Mouse (Mus musculus) heart, postnatal 25 days (tissue): ENCODE results near the gene Krt20. TPM values are rescaled to one million over a fixed set of nuclear protein-coding genes. Genes with fewer than 3 reads are reported as not detected.

Source experiments
- DNase-seq: peaks from one replicate; pipeline ENCODE4 v3.0.0; 2022; ENCODE audit warnings: low spot score
- intact Hi-C: fragments of 180-260 bp; cut with DNase I; formaldehyde crosslinking; loops from one replicate; pipeline ENCODE4 v1.15.1; 2025
- total RNA-seq, 2 experiments: library from RNA; stranded (reverse); gene quantifications; 2 replicates each; pipeline ENCODE4 v1.2.3; 2021

Gene Krt20
- not detected for total RNA-seq

- intact Hi-C loops = no loop called here
- DNase-seq = no peak
Measured at GRCm38 (mm10) chr11:99437972-99438371, at the start of gene Krt20. Gene Krt20 (minus strand): TSS chr11:99438150.

GRCm38 (mm10) chr11:99474981-99475380, 37.0 kb upstream of the Krt20 start:
- intact Hi-C loops = no loop called here
- DNase-seq = no peak

- intact Hi-C loops = no loop called here
Measured at GRCm38 (mm10) chr11:99473433-99473832, 35.5 kb upstream of the Krt20 start.

GRCm38 (mm10) chr11:99472405-99472804, 34.5 kb upstream of the Krt20 start:
- intact Hi-C loops = no loop called here

More at GRCm38 (mm10) chr11:99473433-99473832, 35.5 kb upstream of the Krt20 start:
- DNase-seq = no peak

GRCm38 (mm10) chr11:99471946-99472345, 34.0 kb upstream of the Krt20 start:
- DNase-seq = no peak
- intact Hi-C loops = no loop called here

More at GRCm38 (mm10) chr11:99472405-99472804, 34.5 kb upstream of the Krt20 start:
- DNase-seq = no peak

- no peak for DNase-seq
- intact Hi-C loops = loop anchor here (5.0 kb wide), 2 partner anchors 698 to 828 kb away; no protein-coding TSS in a partner anchor
Measured at GRCm38 (mm10) chr11:99469228-99469627, 31.3 kb upstream of the Krt20 start.

- no peak for DNase-seq
- intact Hi-C loops = loop anchor here (5.0 kb wide), 2 partner anchors 699 to 829 kb away; no protein-coding TSS in a partner anchor
Measured at GRCm38 (mm10) chr11:99468566-99468965, 30.6 kb upstream of the Krt20 start.

- no peak for DNase-seq
- intact Hi-C loops = loop anchor here (2.0 to 5.0 kb wide), 3 partner anchors 538 to 831 kb away; no protein-coding TSS in a partner anchor
Measured at GRCm38 (mm10) chr11:99466316-99466715, 28.4 kb upstream of the Krt20 start.

- intact Hi-C loops = loop anchor here (2.0 to 5.0 kb wide), 5 partner anchors 53 to 832 kb away; no protein-coding TSS in a partner anchor
- DNase-seq = no peak
Measured at GRCm38 (mm10) chr11:99464836-99465235, 26.9 kb upstream of the Krt20 start.

- intact Hi-C loops = loop anchor here (1.0 to 5.0 kb wide), 2 partner anchors 51 to 84 kb away; no protein-coding TSS in a partner anchor
- peak; percentile 10 for DNase-seq
Measured at GRCm38 (mm10) chr11:99463155-99463554, 25.2 kb upstream of the Krt20 start.

GRCm38 (mm10) chr11:99461736-99462135, 23.8 kb upstream of the Krt20 start:
- no peak for DNase-seq
- intact Hi-C loops = loop anchor here (5.0 kb wide), 1 partner anchor 49 kb away; no protein-coding TSS in a partner anchor

GRCm38 (mm10) chr11:99458887-99459286, 20.9 kb upstream of the Krt20 start:
- no peak for DNase-seq
- intact Hi-C loops = no loop called here

GRCm38 (mm10) chr11:99454759-99455158, 16.8 kb upstream of the Krt20 start:
- intact Hi-C loops = no loop called here

GRCm38 (mm10) chr11:99454044-99454443, 16.1 kb upstream of the Krt20 start:
- intact Hi-C loops = no loop called here
- DNase-seq = no peak

More at GRCm38 (mm10) chr11:99454759-99455158, 16.8 kb upstream of the Krt20 start:
- DNase-seq = no peak

GRCm38 (mm10) chr11:99448769-99449168, 10.8 kb upstream of the Krt20 start:
- intact Hi-C loops = no loop called here
- no peak for DNase-seq

- no peak for DNase-seq
- intact Hi-C loops = no loop called here
Measured at GRCm38 (mm10) chr11:99441220-99441619, 3.3 kb upstream of the Krt20 start.

GRCm38 (mm10) chr11:99439465-99439864, 1.5 kb upstream of the Krt20 start:
- intact Hi-C loops = no loop called here
- DNase-seq = no peak

GRCm38 (mm10) chr11:99436625-99437024, 1.3 kb downstream of the Krt20 start:
- no peak for DNase-seq
- intact Hi-C loops = no loop called here

- intact Hi-C loops = no loop called here
- no peak for DNase-seq
Measured at GRCm38 (mm10) chr11:99430670-99431069, 7.3 kb downstream of the Krt20 start.

- no peak for DNase-seq
Measured at GRCm38 (mm10) chr11:99422159-99422558, 15.8 kb downstream of the Krt20 start, which contains the start of gene Krt12. Gene Krt12 (minus strand): TSS chr11:99422259.

GRCm38 (mm10) chr11:99420586-99420985, 17.4 kb downstream of the Krt20 start:
- intact Hi-C loops = no loop called here
- DNase-seq = no peak

More at GRCm38 (mm10) chr11:99422159-99422558, 15.8 kb downstream of the Krt20 start, which contains the start of gene Krt12:
- intact Hi-C loops = no loop called here

GRCm38 (mm10) chr11:99417819-99418218, 20.1 kb downstream of the Krt20 start:
- intact Hi-C loops = no loop called here
- no peak for DNase-seq
